Mouse (Mus musculus): ENCODE results near the gene Slc3a1. TPM values are rescaled to one million over a fixed set of nuclear protein-coding genes. Genes with fewer than 3 reads are reported as not detected.

Gene Slc3a1
- polyA plus RNA-seq, 1 experiment = 0.24 TPM

- DNase-seq = no peak
- WGBS = 93% methylated on average over 3 of the region's 3 CpGs
- H3K4me3 ChIP-seq (replicated peaks; ENCODE audit: extremely low read depth, low read depth, low read length) = no peak overlapping the region
- TF ChIP-seq CTCF (IDR thresholded peaks at IDR 0.05; ENCODE audit: insufficient read depth, low read length) = no peak
- no peak for TF ChIP-seq POLR2A (IDR thresholded peaks at IDR 0.05; ENCODE audit: borderline replicate concordance, extremely low read depth, low read depth, low read length)
- H3K4me1 ChIP-seq (ENCODE audit: control insufficient read depth, insufficient read depth, low read length) = no peaks in the 10 kb centered on the region
Measured at GRCm38 (mm10) chr17:85014632-85015031, 13.5 kb upstream of the Slc3a1 start.

- DNase-seq = no peak
- Histone ChIP-seq H3K4me3 (replicated peaks; ENCODE audit: extremely low read depth, low read depth, low read length) (no peak overlapping the region), H3K4me1 (ENCODE audit: control insufficient read depth, insufficient read depth, low read length) (no peaks in the 10 kb centered on the region)
- TF ChIP-seq CTCF (IDR thresholded peaks at IDR 0.05; ENCODE audit: insufficient read depth, low read length) (no peak), POLR2A (IDR thresholded peaks at IDR 0.05; ENCODE audit: borderline replicate concordance, extremely low read depth, low read depth, low read length) (no peak)
- WGBS = 88% methylated on average over 3 of the region's 3 CpGs
Measured at GRCm38 (mm10) chr17:85018344-85018743, 9.8 kb upstream of the Slc3a1 start.

DNA sequence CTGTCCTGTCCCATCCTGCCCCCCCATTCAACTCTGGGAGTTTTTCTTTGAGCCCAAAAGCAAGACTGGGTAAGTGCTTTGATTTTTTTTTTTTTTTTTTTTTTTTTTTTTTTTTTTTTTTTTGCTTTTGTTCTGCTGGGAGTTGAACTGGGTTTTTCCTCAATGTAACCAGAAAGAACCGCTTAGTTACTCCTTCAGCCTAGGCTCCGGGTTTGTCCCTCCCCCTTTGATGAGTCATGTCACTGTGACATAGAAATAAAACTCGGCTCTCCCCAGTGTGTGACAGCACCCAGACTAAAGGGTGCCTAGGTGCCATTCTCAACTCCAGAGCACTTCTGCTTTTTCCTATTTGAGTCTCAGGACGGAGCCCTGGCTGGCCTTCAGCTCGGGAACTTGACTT is 9.4 kb upstream of the Slc3a1 start:
- no peak overlapping the region for H3K4me3 ChIP-seq (replicated peaks; ENCODE audit: extremely low read depth, low read depth, low read length)
- 65% methylated on average over 5 of the region's 5 CpGs for whole genome bisulfite sequencing
- no peak for DNase-seq
- TF ChIP-seq POLR2A (IDR thresholded peaks at IDR 0.05; ENCODE audit: borderline replicate concordance, extremely low read depth, low read depth, low read length) (no peak), CTCF (IDR thresholded peaks at IDR 0.05; ENCODE audit: insufficient read depth, low read length) (no peak)
- H3K4me1 ChIP-seq (ENCODE audit: control insufficient read depth, insufficient read depth, low read length) = no peaks in the 10 kb centered on the region; the same call in 1 of the 2 replicates

DNA sequence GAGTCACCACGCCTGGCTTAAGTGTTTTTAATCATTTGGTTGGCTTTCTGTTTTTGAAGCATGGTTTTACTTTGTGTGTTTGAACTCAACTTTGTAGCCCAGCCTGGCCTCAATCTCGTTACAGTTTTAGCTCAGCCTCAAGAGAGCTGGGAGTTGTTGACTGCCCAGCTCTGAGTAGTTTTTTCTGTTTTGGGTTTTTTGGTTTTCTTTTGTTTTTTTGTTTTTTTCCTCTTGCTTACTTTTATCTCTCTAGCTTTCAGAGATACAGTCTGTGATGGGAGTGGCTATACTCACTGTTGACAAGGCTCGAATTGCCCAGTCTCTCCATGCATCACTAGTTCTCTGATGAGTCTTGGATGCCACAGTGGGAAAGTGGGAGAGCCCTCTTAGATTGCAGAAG is 7.8 kb upstream of the Slc3a1 start:
- 88% methylated on average over 3 of the region's 3 CpGs for whole genome bisulfite sequencing
- no peaks in the 10 kb centered on the region; the same call in 1 of the 2 replicates for H3K4me1 ChIP-seq (ENCODE audit: control insufficient read depth, insufficient read depth, low read length)
- no peak for TF ChIP-seq CTCF (IDR thresholded peaks at IDR 0.05; ENCODE audit: insufficient read depth, low read length)
- no peak overlapping the region for H3K4me3 ChIP-seq (replicated peaks; ENCODE audit: extremely low read depth, low read depth, low read length)
- DNase-seq = no peak

DNA sequence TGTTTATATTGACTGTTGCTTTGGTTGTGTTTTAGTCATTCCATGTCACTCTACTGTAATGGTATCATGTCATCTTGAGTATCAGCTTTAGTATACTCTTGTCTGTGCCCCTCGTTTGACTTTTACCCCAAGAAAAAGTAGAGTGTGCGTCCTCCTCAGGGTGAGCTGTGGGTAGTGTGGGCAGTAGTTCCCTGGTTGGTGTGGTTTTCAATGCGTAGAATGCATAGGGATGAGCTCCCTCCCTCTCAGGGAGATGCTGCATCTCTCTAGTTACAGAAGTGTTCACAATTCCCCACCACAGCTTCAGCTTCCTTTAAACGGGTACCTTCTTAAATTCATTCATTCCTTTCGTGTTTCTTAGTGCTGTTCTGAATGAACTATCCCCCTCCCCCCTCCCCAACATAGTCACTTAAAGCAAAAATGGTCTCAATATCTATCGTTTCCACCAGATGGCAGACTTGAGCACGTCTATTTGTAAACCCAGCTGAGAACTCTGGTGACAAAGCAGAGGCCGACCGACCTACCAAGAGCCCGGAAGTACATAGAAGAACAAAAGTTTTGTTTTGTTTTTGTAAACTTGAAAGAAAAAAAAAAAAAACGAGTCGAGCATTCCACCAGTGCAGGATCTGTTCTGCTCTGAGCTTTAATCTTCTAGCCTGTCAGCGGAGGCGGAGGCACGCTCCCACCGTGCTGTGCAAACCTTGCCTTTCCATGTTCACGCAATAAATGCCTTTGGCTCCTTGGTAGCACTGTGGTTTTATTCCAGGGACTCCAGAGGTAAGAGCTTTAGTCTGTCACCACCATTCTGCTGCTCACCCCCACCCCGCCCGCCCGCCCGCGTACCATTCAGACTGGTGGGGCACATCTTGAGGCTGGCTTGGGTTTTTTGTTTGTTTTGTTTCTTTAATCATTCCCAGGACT is 4.7 kb upstream of the Slc3a1 start:
- H3K4me3 ChIP-seq (replicated peaks; ENCODE audit: extremely low read depth, low read depth, low read length) = peak overlapping the region; percentile 64
- no peak for DNase-seq
- no peaks in the 10 kb centered on the region; the same call in 1 of the 2 replicates for H3K4me1 ChIP-seq (ENCODE audit: control insufficient read depth, insufficient read depth, low read length)
- 51% methylated on average over 22 of the region's 22 CpGs for WGBS
- TF ChIP-seq POLR2A (IDR thresholded peaks at IDR 0.05; ENCODE audit: borderline replicate concordance, extremely low read depth, low read depth, low read length) (no peak), CTCF (IDR thresholded peaks at IDR 0.05; ENCODE audit: insufficient read depth, low read length) (peak; percentile 31; the same call in 1 of the 2 replicates)

DNA sequence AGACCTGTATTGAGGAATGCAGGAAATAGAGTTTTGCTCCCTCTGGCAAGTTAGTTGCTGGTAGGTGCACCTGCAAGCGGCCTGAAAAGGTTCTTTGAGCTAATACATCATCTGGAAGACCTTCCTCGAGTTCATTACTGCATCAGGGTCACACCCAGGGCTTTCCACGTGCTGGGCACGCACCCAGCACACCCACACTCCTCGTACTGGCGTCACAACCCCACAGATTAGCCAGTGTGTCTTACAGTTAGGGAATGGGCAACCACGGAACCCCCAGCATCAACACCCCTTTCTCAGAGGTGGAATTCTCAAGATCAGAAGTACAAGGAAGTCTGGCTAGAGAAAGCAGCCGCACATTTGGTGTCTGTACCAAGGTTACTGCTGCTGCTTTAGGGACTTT is 3.9 kb upstream of the Slc3a1 start:
- H3K4me1 ChIP-seq (ENCODE audit: control insufficient read depth, insufficient read depth, low read length) = no peaks in the 10 kb centered on the region; the same call in 1 of the 2 replicates
- WGBS = 77% methylated on average over 8 of the region's 8 CpGs
- no peak for DNase-seq
- H3K4me3 ChIP-seq (replicated peaks; ENCODE audit: extremely low read depth, low read depth, low read length) = no peak overlapping the region
- TF ChIP-seq POLR2A (IDR thresholded peaks at IDR 0.05; ENCODE audit: borderline replicate concordance, extremely low read depth, low read depth, low read length) (no peak), CTCF (IDR thresholded peaks at IDR 0.05; ENCODE audit: insufficient read depth, low read length) (no peak)

DNA sequence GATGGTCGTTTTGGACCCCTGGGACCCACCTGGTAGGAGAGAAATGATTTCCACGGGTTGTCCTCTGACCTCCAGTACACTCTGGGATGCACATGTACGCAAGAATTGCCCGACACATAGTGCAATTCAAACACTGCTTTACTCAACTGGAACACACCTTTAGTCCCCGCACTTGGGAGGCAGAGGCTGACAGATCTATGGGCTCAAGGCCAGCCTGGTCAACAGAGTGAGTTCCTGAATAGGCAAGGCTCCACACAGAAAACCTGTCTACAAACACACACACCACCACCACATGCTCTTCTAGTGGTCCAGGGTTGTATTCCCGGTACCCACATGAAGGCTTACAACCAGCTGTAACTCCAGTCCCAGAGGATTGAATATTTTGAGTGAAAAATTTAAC is 3.0 kb upstream of the Slc3a1 start:
- 79% methylated on average over 6 of the region's 6 CpGs for whole genome bisulfite sequencing
- no peak for DNase-seq
- no peak for TF ChIP-seq POLR2A (IDR thresholded peaks at IDR 0.05; ENCODE audit: borderline replicate concordance, extremely low read depth, low read depth, low read length)
- TF ChIP-seq CTCF (IDR thresholded peaks at IDR 0.05; ENCODE audit: insufficient read depth, low read length) = no peak
- no peak overlapping the region for H3K4me3 ChIP-seq (replicated peaks; ENCODE audit: extremely low read depth, low read depth, low read length)
- no peaks in the 10 kb centered on the region; the same call in 1 of the 2 replicates for H3K4me1 ChIP-seq (ENCODE audit: control insufficient read depth, insufficient read depth, low read length)

GRCm38 (mm10) chr17:85026436-85026835 is 1.7 kb upstream of the Slc3a1 start:
- WGBS = 78% methylated on average over 6 of the region's 6 CpGs
- Histone ChIP-seq H3K4me1 (ENCODE audit: control insufficient read depth, insufficient read depth, low read length) (no peaks in the 10 kb centered on the region; the same call in 1 of the 2 replicates), H3K4me3 (replicated peaks; ENCODE audit: extremely low read depth, low read depth, low read length) (no peak overlapping the region)
- TF ChIP-seq CTCF (IDR thresholded peaks at IDR 0.05; ENCODE audit: insufficient read depth, low read length) = no peak
- no peak for TF ChIP-seq POLR2A (IDR thresholded peaks at IDR 0.05; ENCODE audit: borderline replicate concordance, extremely low read depth, low read depth, low read length)
- DNase-seq = no peak

- no peak overlapping the region for H3K4me3 ChIP-seq (replicated peaks; ENCODE audit: extremely low read depth, low read depth, low read length)
- 63% methylated on average over 3 of the region's 3 CpGs for WGBS
- no peaks in the 10 kb centered on the region; the same call in 1 of the 2 replicates for H3K4me1 ChIP-seq (ENCODE audit: control insufficient read depth, insufficient read depth, low read length)
- no peak for DNase-seq
- TF ChIP-seq POLR2A (IDR thresholded peaks at IDR 0.05; ENCODE audit: borderline replicate concordance, extremely low read depth, low read depth, low read length) (no peak), CTCF (IDR thresholded peaks at IDR 0.05; ENCODE audit: insufficient read depth, low read length) (no peak)
Measured at GRCm38 (mm10) chr17:85027247-85027646, 929 bp upstream of the Slc3a1 start.

- Histone ChIP-seq H3K4me1 (ENCODE audit: control insufficient read depth, insufficient read depth, low read length) (no peaks in the 10 kb centered on the region; the same call in 1 of the 2 replicates), H3K4me3 (replicated peaks; ENCODE audit: extremely low read depth, low read depth, low read length) (no peak overlapping the region)
- 91% methylated on average over 10 of the region's 10 CpGs for WGBS
- TF ChIP-seq CTCF (IDR thresholded peaks at IDR 0.05; ENCODE audit: insufficient read depth, low read length) (no peak), POLR2A (IDR thresholded peaks at IDR 0.05; ENCODE audit: borderline replicate concordance, extremely low read depth, low read depth, low read length) (no peak)
- DNase-seq = no peak
Measured at GRCm38 (mm10) chr17:85028797-85029196, 621 bp downstream of the Slc3a1 start.
